20 mouse cellular contexts compared by ENCODE assay signal in genomic region chr16:69948783-69949182, GRCm38 (mm10).
"Had no signal": no experiment of that assay in that cellular context is flagged by ENCODE, and none has a peak within 500 bp of the region (broad histone marks: within the 10 kb centered on the region; RNA-seq: fewer than 3 reads in every experiment).

No protein-coding gene starts in this region.

- H3K36me3 ChIP-seq: midbrain, embryonic 10.5 days; midbrain, embryonic 12.5 days; neural tube, embryonic 13.5 days; neural tube, embryonic 15.5 days; stomach, embryonic 15.5 days had no signal

- H3K27me3 ChIP-seq: midbrain, embryonic 12.5 days; neural tube, embryonic 13.5 days; neural tube, embryonic 15.5 days; stomach, embryonic 15.5 days had no signal

- H3K9me3 ChIP-seq: midbrain, embryonic 10.5 days; midbrain, embryonic 12.5 days; neural tube, embryonic 13.5 days; neural tube, embryonic 15.5 days; stomach, embryonic 15.5 days had no signal

- H3K4me1 ChIP-seq: midbrain, embryonic 10.5 days; midbrain, embryonic 12.5 days; neural tube, embryonic 13.5 days; neural tube, embryonic 15.5 days; stomach, embryonic 15.5 days had no signal

- H3K9ac ChIP-seq: lung, embryonic 14.5 days; midbrain, embryonic 12.5 days; neural tube, embryonic 13.5 days; neural tube, embryonic 15.5 days; stomach, embryonic 15.5 days had no signal

- DNase-seq: lung, adult 18-20 months; lung, embryonic 14.5 days; lung, postnatal 10 days; lung, postnatal 4 days; midbrain, embryonic 14.5 days; right cerebral cortex, adult 18-20 months; right cerebral cortex, postnatal 25 days; right cerebral cortex, postnatal 4 days; spleen, adult 18-20 months; thymus, adult 2 months; thymus, postnatal 25 days; thymus, postnatal 4 days had no signal

- ATAC-seq: midbrain, embryonic 16.5 days had no signal

- H3K4me2 ChIP-seq: lung, embryonic 14.5 days; midbrain, embryonic 12.5 days; neural tube, embryonic 13.5 days; neural tube, embryonic 15.5 days; stomach, embryonic 15.5 days had no signal

- H3K4me3 ChIP-seq: midbrain, embryonic 10.5 days; midbrain, embryonic 12.5 days; myocyte; neural tube, embryonic 13.5 days; neural tube, embryonic 15.5 days; stomach, embryonic 15.5 days had no signal

- H3K27ac ChIP-seq: midbrain, embryonic 10.5 days; midbrain, embryonic 12.5 days; neural tube, embryonic 13.5 days; neural tube, embryonic 15.5 days; stomach, embryonic 15.5 days; stomach, postnatal 0 days had no signal
